Mouse (Mus musculus) heart, embryonic 15.5 days (tissue): ENCODE data around the gene Btbd1. TPM values are rescaled to one million over a fixed set of nuclear protein-coding genes. Genes with fewer than 3 reads are reported as not detected.
"Not testable (repeated sequence)": the region's sequence is repeated elsewhere in the genome, so short reads cannot be mapped to it uniquely, and the experiment has no call there.

ENCODE experiments used
- ATAC-seq: fragments of 200-750 bp; cut with Nextera tagmentation; replicated peaks from 2 replicates; pipeline ENCODE4 v1.8.0; 2017; ENCODE audit warnings: low read depth, moderate TSS enrichment; ENCODE audit not compliant: insufficient number of reproducible peaks, insufficient read depth, low FRiP score
- H3K27ac ChIP-seq: fragments of 300-500 bp; sonication (generic); 2 replicates; pipeline ENCODE4 v1.5.1; 2015; ENCODE audit warnings: mild to moderate bottlenecking, inconsistent platforms
- H3K27me3 ChIP-seq: fragments of 300-500 bp; sonication (generic); 2 replicates; pipeline ENCODE4 v1.6.1; 2015; ENCODE audit warnings: inconsistent platforms
- H3K36me3 ChIP-seq: fragments of 300-500 bp; sonication (generic); 2 replicates; pipeline ENCODE4 v1.6.1; 2015; ENCODE audit warnings: mild to moderate bottlenecking, inconsistent platforms
- H3K4me1 ChIP-seq: fragments of 300-500 bp; sonication (generic); replicated peaks from 2 replicates; pipeline ENCODE4 v1.6.1; 2015; ENCODE audit warnings: inconsistent platforms
- H3K4me2 ChIP-seq: fragments of 300-500 bp; sonication (generic); 2 replicates; pipeline ENCODE4 v1.6.1; 2015; ENCODE audit warnings: inconsistent platforms, mild to moderate bottlenecking, moderate library complexity
- H3K4me3 ChIP-seq: fragments of 300-500 bp; sonication (generic); 2 replicates; pipeline ENCODE4 v1.5.1; 2015; ENCODE audit warnings: mild to moderate bottlenecking, inconsistent platforms
- H3K9ac ChIP-seq: fragments of 300-500 bp; sonication (generic); 2 replicates; pipeline ENCODE4 v1.6.1; 2015; ENCODE audit warnings: mild to moderate bottlenecking, inconsistent platforms
- H3K9me3 ChIP-seq: fragments of 300-500 bp; sonication (generic); replicated peaks from 2 replicates; pipeline ENCODE4 v1.6.1; 2016; ENCODE audit warnings: inconsistent platforms
- WGBS: fragments of 180-500 bp; shearing (Covaris S2); methylation state at CpG from one replicate; pipeline ENCODE4 v1.1.7; 2015; ENCODE audit warnings: mixed read lengths; 5-methylcytosine and 5-hydroxymethylcytosine counted together
- polyA plus RNA-seq: library from polyadenylated mRNA; unstranded; fragments of >200 nt; fragmentation: Nextera tagmentation; extraction: Ambion mirVana; gene quantifications from 2 replicates; pipeline ENCODE4 v1.2.1, GENCODE M21; 2015

Btbd1 gene
- polyA plus RNA-seq, 1 experiment from 2014 or later = 85.4 TPM

DNA sequence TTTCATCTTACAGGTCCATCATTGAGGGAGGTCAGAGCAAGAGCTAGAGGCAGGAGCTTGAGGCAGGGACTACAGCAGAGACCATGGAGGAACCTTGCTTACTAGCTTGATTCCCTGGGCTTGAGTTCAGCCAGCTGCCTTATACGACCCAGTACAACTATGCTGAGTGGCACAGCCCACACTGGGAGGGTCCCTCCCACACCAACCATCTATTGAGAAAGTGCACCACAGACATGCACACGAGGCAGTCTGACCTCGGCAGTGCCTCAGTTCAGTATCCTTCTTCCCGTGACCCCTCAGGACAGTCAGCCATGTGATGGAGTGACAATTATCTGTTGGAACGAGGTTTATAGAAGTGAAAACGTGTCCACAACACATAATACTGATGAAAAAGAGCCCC lies 10.5 kb upstream of the Btbd1 start:
- no peak for ATAC-seq
- H3K9ac ChIP-seq = no peak overlapping the region

DNA sequence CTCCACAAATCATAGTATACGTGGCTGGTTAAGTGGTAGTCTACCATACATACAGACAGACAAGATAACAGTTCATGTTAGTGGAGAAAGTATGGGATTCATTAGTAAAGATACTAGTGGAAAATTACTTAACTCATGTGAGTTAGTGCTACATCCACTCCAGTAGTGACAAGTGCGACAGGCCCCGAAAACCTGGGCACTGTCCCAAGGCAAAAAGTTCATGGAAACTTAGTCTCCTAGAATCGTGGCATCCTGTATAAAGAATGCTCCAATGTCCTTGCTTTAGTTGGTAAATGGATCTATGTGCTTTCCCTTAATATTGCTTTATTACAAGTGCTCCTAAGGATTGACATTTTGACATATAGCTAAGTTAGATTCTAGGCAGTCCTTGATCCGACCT lies 8.5 kb upstream of the Btbd1 start:
- not testable (repeated sequence) for H3K4me3 ChIP-seq, H3K4me2 ChIP-seq, H3K36me3 ChIP-seq, H3K9me3 ChIP-seq, ATAC-seq, H3K9ac ChIP-seq, H3K27me3 ChIP-seq, H3K27ac ChIP-seq
- H3K4me1 ChIP-seq = peaks cover 11% of the 10 kb centered on the region
- WGBS = 74% methylated on average over 5 of the region's 5 CpGs

More for the DNA sequence above, 10.5 kb upstream of the Btbd1 start:
- H3K9me3 ChIP-seq = no peaks in the 10 kb centered on the region; the same call in 1 of the 2 replicates
- no peaks in the 10 kb centered on the region for H3K27me3 ChIP-seq
- no peak overlapping the region for H3K27ac ChIP-seq
- H3K36me3 ChIP-seq = no peaks in the 10 kb centered on the region
- WGBS = 66% methylated on average over 6 of the region's 6 CpGs
- H3K4me3 ChIP-seq = no peak overlapping the region
- no peak overlapping the region for H3K4me2 ChIP-seq
- H3K4me1 ChIP-seq = peaks cover 11% of the 10 kb centered on the region

DNA sequence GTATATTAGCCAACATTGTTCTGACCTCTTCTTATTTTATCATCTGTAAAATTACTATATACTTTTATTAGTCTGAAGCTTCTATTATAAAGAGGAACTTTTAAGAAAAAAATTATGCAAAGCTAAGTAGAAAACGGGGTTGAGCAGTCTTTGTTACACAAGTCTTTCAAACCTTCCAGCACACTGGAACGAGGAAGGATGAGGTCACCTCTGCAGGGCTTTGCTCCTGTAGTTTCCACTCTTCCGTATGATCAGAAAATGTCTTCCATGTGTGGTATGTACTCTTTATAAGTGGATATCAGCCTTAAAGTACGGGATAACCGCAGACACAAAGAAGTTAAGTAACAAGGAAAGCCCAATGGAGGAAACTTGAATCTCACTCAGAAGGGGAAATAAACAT lies 6.2 kb upstream of the Btbd1 start:
- Histone ChIP-seq H3K27me3 (no peaks in the 10 kb centered on the region), H3K9ac (no peak overlapping the region)
- WGBS = 84% methylated on average over 5 of the region's 5 CpGs

DNA sequence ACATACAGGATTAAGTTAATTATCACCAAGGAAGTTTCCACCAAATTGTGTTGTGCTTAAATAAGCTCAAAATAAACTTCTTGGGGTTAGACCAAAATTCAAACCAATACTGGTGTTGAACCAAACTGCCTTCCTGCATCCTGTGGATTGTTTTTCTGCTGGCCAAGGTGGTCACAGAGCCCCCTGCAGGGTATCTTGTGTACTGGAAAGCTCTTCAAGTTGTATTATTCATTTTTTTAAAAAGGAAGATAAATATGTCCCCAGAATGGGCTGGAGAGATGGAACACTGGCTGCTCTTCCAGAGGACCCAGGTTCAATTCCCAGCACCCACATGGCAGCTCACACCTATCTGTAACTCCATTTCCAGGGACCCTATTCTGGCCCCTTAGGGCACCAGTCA lies 5.6 kb upstream of the Btbd1 start:
- Histone ChIP-seq H3K4me3 (no peak overlapping the region), H3K27ac (no peak overlapping the region)
- ATAC-seq = no peak

More for the DNA sequence above, 6.2 kb upstream of the Btbd1 start:
- H3K36me3 ChIP-seq = no peaks in the 10 kb centered on the region
- no peak overlapping the region for H3K27ac ChIP-seq
- H3K9me3 ChIP-seq = no peaks in the 10 kb centered on the region; the same call in 1 of the 2 replicates
- no peak for ATAC-seq
- no peak overlapping the region for H3K4me3 ChIP-seq
- no peak overlapping the region for H3K4me2 ChIP-seq
- peaks cover 3% of the 10 kb centered on the region for H3K4me1 ChIP-seq

DNA sequence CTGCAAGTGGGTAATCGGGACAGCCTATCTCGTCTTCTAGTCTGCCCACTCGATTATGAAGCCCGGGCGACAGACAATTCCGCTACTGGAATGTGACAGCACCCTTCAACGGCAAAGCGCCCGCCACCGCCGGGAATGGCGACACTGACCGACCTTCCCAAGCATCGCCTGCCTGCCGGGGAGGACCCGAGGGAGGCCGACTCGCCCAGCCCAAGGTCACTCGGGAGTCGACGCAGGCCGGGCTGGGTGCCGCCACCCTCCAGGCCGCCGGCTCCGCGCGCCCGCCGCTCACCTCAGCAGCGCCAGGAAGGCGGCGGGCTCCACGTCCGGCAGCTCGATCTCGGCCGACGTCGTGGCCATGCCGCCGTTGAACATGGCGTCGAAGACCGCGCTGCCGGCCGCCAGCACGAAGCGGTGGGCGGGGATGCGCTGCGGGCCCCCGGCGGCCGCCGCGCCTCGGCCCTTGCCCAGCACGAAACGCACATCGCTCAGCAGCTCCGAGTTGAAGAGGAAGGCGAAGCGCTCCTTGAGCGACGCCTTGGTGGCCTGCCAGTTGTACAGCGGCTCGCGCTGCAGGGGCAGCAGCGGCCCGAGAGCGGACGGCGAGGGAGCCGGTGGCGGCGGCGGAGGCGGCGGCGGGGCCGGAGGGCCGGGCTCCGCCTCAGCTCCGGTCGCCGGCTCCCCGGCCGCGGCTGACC lies 401 bp downstream of the Btbd1 start:
- Histone ChIP-seq H3K4me2 (peak overlapping the region; percentile 81), H3K27me3 (no peaks in the 10 kb centered on the region), H3K9me3 (no peaks in the 10 kb centered on the region), H3K4me3 (peak overlapping the region; percentile 87), H3K9ac (peak overlapping the region; percentile 96), H3K27ac (peak overlapping the region; percentile 98), H3K4me1 (peaks cover 40% of the 10 kb centered on the region), H3K36me3 (no peaks in the 10 kb centered on the region)
- peak; percentile 70 for ATAC-seq
- under 1% methylated on average over 76 of the region's 91 CpGs for WGBS

More for the DNA sequence above, 5.6 kb upstream of the Btbd1 start:
- Histone ChIP-seq H3K27me3 (no peaks in the 10 kb centered on the region), H3K9me3 (no peaks in the 10 kb centered on the region; the same call in 1 of the 2 replicates), H3K9ac (no peak overlapping the region), H3K4me2 (no peak overlapping the region), H3K36me3 (no peaks in the 10 kb centered on the region), H3K4me1 (peaks cover 2% of the 10 kb centered on the region)

DNA sequence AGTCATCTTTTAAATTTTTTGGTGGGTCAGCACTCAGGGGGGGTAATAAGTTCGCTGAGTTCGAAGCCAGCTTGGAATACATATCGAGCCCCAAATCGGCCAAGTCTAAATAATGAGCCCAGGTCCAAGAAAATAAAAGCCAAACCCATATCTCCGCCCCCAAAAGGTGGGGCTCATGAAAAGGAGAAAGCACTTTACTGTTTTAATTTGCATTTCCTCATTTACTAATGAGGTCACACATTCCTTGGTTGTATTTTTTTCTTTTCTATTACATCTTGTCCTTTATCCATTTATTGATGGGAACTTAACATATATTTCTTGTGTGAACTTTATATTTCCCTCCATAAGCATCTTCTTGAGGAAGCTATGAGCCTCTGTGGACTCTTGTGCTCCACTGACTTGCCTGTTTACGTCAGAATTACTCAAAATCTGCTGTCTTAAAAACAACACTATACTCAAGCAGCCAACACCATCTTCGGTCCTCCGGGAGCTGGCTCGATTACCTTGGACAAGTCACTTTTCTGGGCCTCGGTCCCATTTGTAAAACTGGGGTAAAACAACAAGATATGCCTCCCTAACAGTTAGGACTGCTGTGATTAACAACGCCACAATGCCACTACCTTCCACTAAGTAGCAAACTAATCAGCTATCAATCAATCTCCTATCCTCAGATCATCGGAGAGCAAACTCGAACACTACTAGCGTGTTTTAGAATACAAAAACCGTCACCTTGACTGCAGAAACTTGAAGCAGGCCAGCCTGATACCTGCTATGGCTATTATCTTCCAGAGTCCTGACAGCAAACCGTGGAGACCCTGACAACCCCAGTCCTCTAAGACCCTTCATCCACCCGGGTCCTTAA lies 1.2 kb downstream of the Btbd1 start:
- no peaks in the 10 kb centered on the region for H3K36me3 ChIP-seq
- no peak; the same call in 1 of the 2 replicates for ATAC-seq
- peak overlapping the region; percentile 98 for H3K27ac ChIP-seq
- H3K27me3 ChIP-seq = no peaks in the 10 kb centered on the region
- no peaks in the 10 kb centered on the region for H3K9me3 ChIP-seq
- peaks cover 40% of the 10 kb centered on the region for H3K4me1 ChIP-seq
- H3K4me2 ChIP-seq = peak overlapping the region; percentile 81
- peak overlapping the region; percentile 96 for H3K9ac ChIP-seq
- H3K4me3 ChIP-seq = peak overlapping the region; percentile 87
- 22% methylated on average over 17 of the region's 17 CpGs for WGBS

DNA sequence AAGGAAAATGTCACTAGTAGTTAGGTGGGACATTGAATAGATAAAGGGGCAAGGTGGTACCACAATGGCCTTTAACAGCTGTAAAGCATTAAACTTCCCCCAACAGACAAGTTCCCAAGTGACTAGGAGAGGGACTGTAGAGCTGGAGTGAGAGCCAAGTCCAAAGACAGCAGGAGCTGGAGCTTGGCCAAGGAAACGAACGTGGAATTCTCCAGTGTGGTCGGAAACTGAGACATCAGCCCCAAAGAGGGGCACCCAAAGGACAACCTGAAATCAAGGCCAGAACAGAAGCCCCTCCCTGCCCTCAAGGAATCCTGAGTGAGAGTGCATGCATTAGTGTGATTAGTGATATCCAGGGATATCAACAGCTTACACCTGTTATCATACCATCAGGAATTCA lies 3.9 kb downstream of the Btbd1 start:
- no peak overlapping the region for H3K9ac ChIP-seq
- no peaks in the 10 kb centered on the region for H3K36me3 ChIP-seq
- H3K4me1 ChIP-seq = peaks cover 40% of the 10 kb centered on the region
- WGBS = 7% methylated on average over 3 of the region's 3 CpGs
- H3K27ac ChIP-seq = peak overlapping the region; percentile 65
- H3K4me3 ChIP-seq = peak overlapping the region; percentile 17; the same call in 1 of the 2 replicates
- H3K9me3 ChIP-seq = no peaks in the 10 kb centered on the region
- ATAC-seq = no peak
- no peaks in the 10 kb centered on the region for H3K27me3 ChIP-seq
- H3K4me2 ChIP-seq = peak overlapping the region; percentile 41

DNA sequence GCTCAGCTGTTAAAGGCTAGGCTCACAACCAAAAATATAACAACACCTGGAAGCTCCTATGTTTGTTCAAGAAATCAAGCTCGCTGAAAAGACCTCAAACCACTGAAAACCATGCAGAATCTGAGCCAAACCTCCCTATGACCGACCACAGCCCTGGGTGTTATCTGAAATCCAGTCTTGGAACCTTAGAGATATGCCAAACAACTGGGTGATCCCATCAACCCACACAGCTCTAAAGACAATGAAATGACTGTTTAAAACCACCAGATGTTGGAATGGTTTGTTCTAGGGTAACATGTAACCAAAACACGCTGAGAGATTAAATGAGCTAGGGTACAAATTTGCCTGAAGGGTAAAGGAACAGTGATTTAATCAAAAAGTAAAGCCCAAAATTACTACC lies 4.3 kb downstream of the Btbd1 start:
- H3K4me3 ChIP-seq = no peak overlapping the region
- no peaks in the 10 kb centered on the region for H3K36me3 ChIP-seq
- H3K4me1 ChIP-seq = peaks cover 38% of the 10 kb centered on the region
- H3K27me3 ChIP-seq = no peaks in the 10 kb centered on the region
- H3K9ac ChIP-seq = peak overlapping the region; percentile 17; the same call in 1 of the 2 replicates
- no peak for ATAC-seq
- 48% methylated on average over 3 of the region's 3 CpGs for WGBS
- peak overlapping the region; percentile 65 for H3K27ac ChIP-seq
- peak overlapping the region; percentile 41 for H3K4me2 ChIP-seq
- no peaks in the 10 kb centered on the region for H3K9me3 ChIP-seq

DNA sequence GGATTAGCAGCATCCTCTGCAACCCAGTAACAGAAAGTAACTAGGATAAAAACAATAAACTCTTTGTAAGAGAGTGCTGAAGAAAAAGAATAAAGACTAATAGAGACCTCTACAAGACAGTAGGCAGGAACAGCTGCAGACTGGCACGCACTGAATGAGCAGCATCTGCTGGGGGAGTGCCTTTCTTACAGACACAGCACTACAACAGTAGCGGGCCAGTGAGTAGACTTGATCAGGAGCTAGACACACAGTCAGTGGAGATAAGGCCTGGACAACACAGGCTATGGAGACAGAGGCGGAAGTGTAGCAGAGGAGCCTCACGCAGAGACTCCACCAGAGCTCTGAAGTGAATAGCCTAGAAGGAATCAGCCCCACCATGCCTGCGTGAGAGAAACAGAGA lies 23.2 kb downstream of the Btbd1 start:
- no peak; the same call in 1 of the 2 replicates for ATAC-seq
- Histone ChIP-seq H3K9ac (0 out of 2 replicates have a peak overlapping the region, but pooled peaks have one; percentile 14), H3K27ac (no peak overlapping the region), H3K27me3 (no peaks in the 10 kb centered on the region), H3K4me3 (no peak overlapping the region), H3K36me3 (peaks cover 26% of the 10 kb centered on the region), H3K9me3 (no peaks in the 10 kb centered on the region), H3K4me1 (peaks cover 4% of the 10 kb centered on the region), H3K4me2 (no peak overlapping the region)
- 44% methylated on average over 5 of the region's 5 CpGs for WGBS

DNA sequence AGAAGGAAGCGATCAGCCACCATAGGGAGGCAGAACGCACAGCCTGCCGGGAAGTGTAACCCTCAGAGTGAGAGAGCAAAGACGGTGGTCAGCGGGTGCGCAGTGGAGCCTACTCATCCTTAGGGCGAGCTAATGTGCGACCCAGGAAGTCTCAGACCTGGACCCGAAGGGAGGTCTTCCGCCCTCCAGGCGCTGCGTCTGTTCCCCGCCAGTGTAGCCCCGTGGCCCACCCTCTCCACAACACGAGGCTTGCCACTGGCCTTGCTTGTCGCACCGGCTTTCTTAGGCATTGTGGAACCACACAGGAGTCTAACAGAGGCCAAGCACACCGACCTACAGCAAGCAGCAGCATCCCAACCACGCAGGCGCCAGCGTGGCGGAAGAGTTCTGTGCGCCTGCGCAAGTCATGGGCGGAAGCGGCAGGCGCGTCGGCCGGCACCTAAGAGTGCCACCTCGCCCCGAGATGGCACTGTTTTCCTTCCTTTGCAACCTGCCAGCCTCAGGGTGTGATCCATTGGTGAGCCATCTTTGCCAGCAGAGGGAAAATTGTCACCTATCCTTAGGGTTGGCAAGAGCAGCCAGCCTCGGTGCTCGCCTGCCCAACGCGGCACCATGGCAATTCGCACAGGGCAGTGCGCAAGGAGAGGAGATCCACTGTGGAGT lies 40.0 kb downstream of the Btbd1 start, which contains the start of gene 3110040N11Rik:
Gene 3110040N11Rik (minus strand): TSS at position 384 of the 663 bp plus-strand sequence.
- WGBS = under 1% methylated on average over 38 of the region's 38 CpGs
- ATAC-seq = peak; percentile 96
- Histone ChIP-seq H3K9me3 (no peaks in the 10 kb centered on the region), H3K4me3 (peak within 1 kb of the TSS; percentile 83), H3K27me3 (no peaks in the 10 kb centered on the region), H3K9ac (peak within 1 kb of the TSS; percentile 81), H3K4me1 (peaks cover 11% of the 10 kb centered on the region), H3K36me3 (peaks cover 32% of the 10 kb centered on the region), H3K27ac (peak within 1 kb of the TSS; percentile 99), H3K4me2 (peak within 1 kb of the TSS; percentile 88)

DNA sequence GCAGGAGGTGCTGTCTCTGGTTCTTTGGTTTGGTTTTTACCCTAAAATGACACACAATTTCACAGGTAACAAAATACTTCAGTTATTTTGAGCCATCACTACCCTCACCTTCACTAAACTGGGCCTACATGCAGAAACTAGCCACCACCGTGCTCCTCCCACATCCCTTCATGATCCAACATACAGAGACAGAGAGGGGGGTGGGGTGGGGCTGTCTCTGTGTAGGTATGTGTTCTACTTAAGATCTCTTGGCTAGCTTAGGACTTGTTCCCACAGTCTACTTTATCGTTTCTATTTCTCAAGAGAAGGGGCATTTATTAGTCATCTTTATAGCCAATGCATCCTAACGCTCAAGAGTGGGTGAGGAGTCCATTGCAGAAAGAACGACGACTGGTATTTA lies 40.7 kb downstream of the Btbd1 start:
- H3K4me1 ChIP-seq = peaks cover 11% of the 10 kb centered on the region
- H3K9me3 ChIP-seq = no peaks in the 10 kb centered on the region
- peak overlapping the region; percentile 81 for H3K9ac ChIP-seq
- WGBS = 5% methylated on average over 5 of the region's 5 CpGs
- no peaks in the 10 kb centered on the region for H3K27me3 ChIP-seq
- peak overlapping the region; percentile 88 for H3K4me2 ChIP-seq
- peaks cover 27% of the 10 kb centered on the region for H3K36me3 ChIP-seq
- H3K27ac ChIP-seq = peak overlapping the region; percentile 99
- ATAC-seq = no peak
- peak overlapping the region; percentile 83 for H3K4me3 ChIP-seq
